Mouse (Mus musculus) natural killer cell, adult 2 months (primary cell): Measurements from ENCODE around the gene Rnf43.
A peak's percentile ranks its signal among the peaks of the same experiment; 100 is the strongest.

Experiments
- DNase-seq, 2 experiments: peaks; one replicate each; pipeline ENCODE4 v3.0.0; 2022; ENCODE audit warnings: low spot score in 2 of 2

Gene Rnf43

DNA sequence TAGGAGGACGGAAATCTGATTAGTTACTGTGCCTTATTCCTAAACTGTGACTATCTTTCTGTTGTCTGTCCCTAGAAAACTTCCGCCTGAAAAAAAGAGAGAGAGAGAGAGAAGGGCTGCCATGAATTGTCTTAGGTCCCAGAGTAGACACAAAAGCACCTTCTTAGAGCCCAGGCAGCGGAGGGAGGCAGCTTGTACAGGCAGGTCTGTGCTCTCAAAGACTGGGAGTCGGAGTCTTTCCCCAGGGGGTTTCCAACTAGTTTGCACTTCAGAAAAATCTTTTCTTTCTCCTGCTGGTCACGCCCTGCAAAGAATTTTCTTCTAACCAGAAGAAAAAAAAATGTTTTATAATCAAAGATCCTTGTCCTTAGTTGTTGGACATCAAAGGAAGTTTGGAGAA is 15.2 kb downstream of the Rnf43 start:
- no peak for DNase-seq

DNA sequence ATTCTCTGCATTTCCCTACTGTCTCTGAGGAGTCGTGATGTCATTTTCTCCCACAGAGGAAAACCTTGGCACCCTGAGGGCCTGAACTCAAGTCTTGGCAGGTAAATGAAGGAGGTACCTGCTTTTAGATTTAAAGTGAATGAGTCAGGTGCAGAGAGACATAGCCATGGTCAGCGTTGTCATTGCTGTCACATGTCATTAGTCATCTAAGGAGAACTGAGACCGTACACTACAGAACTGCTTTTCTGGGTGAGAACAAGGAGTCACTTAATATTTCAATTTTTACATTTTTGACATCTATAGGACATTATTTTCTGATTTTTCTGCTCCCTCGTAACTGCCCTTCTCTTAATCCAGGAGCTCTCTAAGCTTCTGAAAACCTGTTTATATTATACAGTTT is 16.0 kb downstream of the Rnf43 start:
- no peak for DNase-seq

DNA sequence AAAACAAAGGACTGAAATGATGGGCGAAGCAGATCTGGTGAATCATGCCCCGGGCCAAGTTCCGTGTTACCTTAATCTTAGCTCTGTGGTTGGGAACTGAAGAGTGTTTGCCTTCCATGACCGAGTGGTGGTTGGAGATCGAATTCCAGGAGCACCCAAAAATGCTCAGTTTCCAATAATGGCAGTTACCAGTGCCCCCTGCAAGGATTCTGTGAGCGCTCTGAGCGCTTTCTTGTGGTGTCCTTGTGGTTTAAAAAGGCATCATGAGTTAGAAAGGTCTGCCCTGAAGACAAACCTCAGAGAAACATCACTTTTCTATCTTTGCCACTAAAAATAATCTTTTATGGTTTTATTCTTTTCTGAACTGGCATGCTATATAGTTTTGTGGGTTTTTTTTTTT is 16.5 kb downstream of the Rnf43 start:
- peak in 1 of 2 experiments; percentile 17 for DNase-seq

DNA sequence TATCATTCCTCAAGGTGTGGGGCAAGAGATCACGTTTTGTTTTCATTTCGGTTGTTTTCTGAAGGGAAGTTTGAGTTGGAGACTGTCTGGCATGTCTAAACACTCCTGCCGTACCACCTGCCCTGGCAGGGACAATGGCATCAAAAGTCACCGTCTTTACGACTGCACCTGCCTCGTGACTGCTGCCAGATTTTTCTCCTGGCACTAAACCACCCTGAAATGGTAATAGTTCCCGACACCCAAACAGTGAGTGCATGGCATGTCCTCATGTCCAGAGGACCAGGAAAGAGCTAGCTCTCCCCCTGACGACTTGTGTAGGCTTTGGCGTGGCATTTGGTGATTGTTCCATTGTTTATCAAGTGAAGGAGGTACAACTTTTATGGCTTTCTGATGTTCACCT is 18.3 kb downstream of the Rnf43 start:
- DNase-seq: no peak

DNA sequence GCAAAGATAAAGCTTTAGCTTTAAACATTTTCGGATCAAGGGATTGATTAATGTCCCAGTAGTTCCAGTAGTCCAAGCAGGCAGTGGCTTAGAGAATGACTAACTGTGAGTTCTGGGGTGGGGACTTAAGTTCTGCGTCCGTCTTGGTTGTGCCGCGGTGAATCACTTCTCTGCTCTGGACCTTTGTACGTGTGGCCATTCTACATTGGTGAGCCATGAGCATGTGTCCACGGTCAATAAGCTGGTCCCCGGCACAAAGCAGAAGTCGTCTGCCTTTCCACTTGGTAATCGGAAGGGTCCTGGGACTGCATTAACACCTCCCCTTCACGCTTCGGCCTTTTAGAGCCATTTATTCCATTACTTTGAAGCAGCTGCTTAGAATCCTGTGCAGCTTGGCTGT is 19.6 kb downstream of the Rnf43 start:
- DNase-seq: no peak

DNA sequence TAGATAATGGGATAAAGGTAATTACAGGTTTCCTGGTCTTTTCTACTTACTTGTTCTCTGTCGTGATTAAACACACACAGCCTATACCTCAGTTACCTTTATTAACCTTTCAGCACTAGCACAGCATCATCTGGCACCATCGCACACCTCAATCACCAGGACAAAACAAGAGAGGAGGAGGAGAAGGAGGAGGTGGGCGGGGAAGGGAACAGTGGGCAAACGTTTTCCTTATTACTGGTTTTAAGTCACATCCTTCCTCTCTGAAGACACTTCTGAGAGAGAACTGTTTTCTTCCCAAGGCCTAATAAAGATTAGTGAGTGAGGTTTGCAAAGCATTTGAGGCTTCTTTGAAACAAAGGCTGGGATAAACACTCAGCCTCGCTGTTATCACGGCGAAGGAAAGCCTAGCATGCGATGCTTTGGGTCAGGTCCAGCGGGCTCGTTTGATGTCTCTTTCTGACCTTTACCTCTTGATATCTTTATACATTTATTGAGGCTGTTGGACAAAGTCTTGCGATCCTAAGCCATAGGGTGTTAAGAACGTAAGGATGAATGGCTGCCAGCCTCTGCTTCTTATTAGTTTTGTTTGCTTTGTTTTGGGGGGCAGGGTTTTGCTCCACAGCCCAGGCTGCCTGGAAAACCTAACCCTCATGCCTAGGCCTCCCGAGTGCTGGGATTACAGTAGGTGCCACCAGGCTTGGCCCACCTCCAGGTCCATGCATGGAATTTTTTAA is 20.5 kb downstream of the Rnf43 start:
- DNase-seq: no peak

DNA sequence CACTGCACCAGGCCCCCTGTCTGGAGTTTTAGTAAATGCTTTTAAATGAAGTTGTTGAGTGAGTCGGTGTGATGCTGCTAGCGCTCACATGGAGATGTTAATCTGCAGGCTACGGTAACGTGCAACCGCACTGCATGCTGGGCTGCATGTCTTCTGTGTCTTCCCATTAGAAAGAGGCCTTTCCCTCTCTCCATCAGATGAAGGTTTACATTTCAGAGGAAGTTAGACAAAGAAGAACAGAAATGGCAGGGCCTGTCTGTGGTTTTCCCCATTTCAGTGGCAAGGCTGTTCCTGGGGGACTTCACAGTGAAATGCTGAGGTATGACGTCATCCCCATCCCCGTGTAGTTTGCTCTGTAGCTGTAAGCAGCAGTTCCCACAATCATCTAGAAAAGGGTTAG is 23.9 kb downstream of the Rnf43 start:
- DNase-seq: no peak

DNA sequence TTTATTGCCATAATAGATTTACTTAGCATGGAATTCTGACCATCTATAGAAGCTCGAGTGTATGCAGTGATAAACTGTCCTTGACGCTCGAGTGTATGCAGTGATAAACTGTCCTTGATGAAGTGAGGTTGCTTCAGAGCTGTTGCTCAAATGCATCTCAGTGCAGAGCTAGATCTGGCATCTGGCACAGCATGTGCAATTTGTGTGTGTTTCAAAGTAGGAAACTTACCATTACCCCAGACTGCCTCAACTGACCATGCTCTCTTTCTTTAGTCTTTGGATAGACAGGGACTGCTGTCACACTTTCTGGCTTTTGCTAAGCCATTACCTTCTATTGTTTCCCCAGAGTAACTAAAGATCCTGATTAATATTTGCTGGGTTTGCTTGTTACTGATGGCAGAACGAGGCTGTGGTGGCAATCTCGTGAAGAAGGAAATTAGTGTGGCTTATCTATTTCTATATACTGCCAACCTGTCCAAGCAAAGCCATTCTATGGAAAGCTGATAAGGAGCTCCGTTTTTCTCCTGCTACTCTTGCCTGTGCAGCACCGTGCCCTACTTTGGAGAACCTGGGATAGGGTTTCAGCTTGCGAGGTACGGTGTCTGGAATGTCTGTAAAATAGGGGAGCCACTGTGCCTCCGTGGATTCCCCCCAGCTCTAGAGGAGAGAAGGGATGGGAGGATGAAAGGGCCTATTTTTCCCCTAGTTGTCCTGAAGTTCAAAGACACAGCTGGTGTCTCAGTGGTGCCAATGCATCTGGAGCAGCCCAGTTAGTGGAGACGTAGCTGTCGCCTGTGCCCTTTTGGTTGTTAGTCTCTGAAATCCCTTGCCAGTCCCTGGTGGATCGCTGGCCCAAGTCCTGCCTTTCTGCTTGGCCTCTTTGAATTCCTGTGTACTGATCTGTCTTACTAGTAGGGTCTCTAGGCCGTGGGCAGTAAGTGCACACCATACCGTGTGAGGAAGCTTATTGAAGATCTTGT is 25.0 kb downstream of the Rnf43 start:
- DNase-seq: no peak

DNA sequence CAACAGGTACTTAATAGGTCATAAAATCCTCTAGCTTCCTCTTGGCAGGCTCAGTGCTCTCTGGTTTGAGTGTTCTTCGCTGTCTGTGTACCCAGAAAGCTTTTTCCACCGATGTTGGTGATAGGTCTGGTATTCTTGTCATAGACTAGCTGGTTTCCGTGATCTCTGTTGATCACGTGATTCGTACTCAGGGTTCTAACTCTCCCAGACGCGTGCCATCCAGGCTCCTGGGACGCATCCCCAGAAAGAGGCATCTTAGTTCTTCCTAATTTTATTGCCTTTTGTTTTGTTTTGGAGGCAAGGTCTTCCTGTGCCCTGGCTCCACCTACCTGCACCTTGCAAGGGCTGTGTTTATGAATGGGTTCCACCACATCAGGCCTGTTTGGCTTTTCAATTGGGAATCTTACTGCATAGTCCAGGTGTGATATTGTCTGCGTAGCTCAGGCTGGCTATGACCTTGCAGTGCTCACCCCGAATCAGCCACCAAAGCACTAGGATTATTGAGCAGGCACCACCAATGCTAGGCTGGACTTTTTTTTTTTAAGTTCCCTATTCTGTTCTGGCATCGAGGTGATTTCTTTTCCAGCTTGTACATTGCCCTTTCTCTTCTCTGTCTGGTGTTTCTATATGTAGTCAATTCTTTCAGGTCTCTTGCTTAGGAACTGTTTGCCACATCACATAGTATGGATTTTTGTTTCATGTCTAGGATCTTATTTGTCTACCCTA is 26.1 kb downstream of the Rnf43 start:
- no peak for DNase-seq

DNA sequence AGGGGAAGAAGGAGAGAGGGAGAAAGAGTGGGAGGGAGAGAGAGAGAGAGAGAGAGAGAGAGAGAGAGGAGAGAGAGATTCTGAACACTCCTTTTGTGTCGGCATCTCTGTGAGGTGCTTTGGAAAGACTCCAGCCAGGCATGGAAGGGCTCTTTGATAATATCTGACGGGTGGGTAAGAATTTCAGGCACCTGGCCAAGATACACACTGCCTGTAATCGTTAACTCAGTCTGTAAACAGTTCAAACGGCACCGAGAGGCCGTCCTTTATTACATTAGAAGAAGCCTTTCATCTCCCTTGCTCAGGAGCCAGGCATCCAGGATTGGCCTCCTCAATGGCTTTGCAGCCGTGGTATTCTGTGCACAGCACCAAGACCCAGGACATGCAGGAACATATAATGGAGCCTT is 26.9 kb downstream of the Rnf43 start:
- no peak for DNase-seq

DNA sequence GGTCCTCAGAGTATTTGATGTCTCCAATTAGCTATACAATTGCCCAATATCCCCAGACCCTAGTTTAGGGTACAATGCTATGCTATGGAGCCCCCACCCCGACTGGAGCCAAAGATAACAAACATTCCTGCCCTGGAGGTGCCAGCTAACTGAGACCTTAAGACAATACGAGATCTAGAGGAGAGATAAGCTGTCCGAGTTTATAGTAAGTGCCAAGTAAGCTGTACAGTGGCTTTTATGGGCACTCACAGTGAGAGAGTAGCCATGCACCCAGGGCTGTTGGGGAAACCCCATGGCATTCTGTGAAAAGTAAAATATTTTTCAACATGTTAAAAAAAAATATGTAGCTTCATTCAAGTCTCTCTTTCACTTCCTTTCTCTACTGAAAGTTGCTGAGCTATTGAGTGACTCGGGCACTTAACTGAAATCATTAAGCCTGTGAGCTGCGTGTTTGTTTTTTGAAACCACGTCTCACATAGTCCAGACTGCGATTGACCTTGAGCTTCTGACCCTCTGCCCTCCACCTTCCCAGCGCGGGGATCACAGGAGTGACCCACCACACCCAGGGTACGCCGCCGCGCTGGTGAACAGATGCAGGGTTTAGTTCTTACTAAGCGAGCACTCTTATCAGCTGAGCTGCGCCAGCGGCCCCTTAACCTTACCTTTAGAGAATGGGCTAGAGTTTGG is 27.7 kb downstream of the Rnf43 start:
- DNase-seq: peak; percentile 27 to 45

DNA sequence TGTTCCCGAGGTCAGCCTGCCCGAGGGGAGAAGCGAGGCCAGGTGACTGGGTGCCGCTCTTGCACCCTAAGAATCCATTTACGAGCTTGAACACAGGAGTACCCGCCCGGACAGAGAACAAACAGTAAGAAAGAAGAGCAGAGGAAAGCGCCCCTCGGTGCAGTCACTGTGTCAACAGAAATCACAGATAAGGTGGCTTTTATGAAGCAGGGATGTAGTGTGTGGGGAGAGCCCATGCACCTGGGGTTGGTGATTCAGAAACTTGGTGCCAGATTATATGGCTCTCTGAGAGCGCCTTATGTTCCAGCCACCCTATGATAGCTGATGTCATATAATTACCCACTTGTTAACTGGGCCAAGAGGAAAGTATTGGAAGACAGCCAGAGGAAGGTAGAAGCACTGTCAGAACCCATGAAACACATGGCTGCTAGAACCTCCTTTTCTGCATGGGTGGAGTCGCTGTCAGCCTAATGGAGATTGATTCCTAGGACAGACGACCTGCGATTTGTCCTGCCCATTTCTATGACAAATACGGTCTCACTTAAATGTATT is 34.7 kb downstream of the Rnf43 start:
- no peak for DNase-seq

DNA sequence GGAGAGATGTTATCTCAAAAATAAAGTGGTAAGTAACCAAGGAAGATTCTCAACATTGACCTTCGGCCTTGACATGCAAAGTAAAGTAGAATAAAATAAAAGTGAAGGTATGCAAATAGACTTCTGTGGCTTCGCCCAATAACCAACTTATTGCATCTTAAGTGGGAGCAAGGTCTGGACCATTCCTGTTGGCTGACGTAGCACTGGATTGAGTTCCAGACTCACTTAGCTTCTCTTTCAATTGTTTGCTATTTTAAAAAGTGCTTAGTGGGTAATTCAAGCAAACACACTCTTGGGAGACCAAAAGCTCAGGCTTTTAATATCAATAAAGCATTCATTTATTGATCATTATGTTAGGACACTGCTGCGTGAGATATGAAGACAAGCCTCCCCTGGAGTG is 35.6 kb downstream of the Rnf43 start:
- no peak for DNase-seq

DNA sequence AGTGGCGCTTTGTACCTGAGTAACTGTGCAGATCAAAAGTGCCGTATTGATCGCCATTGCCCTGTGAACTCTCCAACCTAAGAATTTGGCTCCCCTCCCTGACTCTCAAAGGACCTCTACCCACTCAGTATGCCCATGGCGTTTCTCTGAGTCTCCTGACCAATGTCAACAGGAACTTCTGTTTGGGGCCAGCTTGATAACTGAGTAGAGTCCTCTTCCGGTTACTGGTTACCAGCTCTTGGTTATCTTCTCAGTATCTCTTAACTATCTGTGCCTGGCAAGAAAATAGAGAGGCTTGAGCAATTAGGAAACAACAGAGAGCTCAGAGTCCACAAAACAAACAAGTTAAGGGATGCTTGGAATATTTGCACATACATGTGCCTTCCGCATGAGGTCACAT is 38.6 kb downstream of the Rnf43 start:
- no peak for DNase-seq

DNA sequence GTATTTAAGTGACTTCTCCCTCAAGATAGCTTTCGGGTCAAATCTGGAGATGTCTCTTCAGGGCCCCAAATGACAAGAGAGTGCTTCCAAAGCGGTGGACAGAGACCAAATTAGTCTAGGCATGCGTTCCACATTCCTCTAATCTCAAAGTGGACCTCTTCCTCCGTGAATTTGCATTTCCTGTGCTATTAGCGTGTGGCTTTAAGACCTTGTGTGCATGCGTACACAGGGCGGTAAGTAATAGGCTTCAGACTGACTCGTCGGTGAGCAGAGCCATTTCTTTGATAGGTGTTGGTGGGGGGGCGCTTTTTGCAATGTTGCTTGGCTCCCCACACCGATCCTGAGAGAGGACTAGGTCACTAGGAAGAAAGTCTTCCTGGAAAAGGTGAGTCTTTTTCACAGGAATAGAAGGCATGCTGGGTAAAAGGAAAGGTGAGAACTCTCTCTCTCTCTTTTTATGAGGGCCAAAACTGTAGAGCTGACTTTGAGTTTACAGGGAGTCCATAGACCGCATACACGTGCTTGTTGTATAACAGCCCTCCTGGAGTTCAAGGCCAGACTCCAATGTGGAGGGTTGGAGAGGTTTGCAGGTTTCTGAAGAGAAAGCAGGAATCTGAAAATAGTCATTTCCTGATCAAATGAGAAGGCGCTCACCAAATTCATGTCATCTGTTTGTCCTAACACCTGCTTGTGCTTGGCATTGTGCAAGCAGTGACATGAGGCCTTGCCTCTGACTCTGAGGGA is 39.5 kb downstream of the Rnf43 start:
- DNase-seq: no peak

DNA sequence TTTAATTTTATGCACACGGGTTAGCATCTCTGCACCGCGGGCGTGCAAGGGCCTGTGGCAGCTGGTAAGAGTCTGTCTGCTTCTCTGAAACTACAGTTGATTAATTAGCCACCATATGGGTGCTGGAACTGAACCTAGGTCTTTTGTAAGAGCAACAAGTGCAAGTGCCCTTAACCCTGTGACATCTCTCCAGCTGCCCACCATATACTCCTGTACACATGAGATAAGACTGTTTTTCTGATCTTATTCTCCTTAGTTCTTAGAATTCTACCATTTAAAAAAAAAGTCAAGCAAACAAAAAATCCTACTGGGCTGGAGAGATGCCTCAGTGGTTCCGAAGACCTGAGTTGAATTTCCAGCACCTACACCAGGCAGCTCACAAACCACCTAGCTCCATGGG is 41.1 kb downstream of the Rnf43 start:
- DNase-seq: no peak

DNA sequence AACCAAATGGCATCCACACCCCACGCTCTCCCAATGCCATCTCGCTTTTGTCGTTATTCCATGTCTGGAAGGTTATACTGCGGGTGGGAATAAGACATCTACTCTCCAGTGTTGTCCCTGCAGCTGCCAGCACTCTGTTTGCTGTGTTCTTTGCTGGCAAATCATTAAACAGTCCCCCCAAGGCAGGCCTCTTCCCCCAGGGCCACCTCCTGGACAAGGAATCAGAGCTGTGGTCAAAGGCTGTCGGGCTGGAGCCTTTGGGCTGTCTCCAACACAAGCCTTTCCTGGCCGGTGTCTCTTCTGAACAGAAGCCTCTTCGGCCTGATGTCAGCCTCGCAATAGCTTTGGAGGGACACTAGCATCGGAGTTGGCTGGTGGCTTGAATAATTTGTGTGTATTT is 41.8 kb downstream of the Rnf43 start:
- no peak for DNase-seq

DNA sequence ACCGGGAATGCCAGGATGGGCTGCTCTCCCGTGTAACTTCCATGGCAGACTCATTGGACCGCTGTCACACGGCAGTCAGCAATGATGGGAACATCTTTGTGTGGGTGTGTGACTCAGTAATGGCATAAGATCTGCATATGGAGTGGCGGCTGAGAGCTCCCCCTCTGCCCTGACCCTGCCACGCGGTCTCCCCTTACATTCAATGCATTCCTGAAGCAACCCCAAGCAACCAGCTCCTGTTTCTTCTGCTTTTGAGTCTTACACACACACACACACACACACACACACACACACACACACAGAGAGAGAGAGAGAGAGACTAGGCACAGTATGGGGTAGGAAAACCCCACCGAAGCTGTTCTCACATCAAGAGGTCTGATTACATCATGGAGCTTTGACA is 45.0 kb downstream of the Rnf43 start:
- DNase-seq: no peak

DNA sequence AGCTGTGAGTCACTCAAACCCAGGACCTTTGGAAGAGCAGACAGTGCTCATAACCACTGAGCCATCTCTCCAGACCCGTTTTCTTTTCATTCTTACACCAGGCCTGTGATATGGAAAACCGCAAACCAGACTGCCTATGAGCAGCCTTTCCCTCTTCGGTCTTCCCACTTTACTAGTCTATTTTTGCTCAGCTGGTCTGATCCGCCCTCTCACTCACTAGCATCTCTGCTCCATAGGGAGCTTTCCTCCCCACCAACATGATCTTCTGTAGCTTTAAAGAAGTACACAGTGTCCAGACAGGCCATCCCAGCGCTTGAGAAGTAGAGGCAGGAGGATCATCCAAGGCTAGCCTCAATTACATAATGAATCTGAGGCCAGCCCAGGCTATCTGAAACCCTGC is 46.5 kb downstream of the Rnf43 start:
- no peak for DNase-seq

DNA sequence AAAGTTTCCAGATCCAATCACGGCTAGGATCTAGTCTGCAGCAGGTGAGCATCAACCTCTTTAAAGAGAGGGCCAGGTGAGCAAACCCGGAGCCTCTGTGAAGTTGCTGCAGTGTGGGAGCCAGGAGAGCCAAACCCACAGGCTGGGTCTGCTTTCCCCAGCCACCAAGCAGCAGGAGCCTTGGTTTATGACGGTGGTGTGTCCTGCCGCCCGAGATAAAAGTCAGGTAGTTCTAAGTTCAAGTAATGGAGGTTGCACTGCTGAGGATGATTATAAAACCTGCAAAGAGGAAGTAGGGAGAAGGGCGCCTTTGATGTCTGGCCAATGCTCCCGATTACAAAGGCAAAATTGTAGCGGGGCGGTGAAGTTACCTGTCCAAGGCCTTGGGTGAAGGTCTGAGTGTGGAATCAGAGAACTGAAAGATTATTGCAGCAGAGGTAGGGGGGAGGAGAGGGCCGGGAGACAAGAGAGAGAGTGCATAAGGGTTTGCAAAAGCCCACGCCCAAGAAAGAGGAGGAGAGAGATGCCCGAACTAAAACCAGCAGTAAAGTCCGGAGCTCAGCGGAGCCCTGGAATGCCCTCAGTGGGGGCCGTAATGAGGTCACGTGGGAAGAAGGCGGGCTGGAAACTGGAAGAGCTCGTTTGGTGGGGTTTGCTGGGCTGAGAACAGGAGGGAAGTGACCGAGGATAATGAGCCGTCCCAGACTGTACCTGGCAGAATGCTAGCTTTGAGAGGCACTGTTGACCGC is 47.2 kb downstream of the Rnf43 start:
- DNase-seq: no peak
